Mouse (Mus musculus): ENCODE results near the gene Bmi1.

Gene Bmi1

GRCm38 (mm10) chr2:18725880-18726279 lies 49.1 kb downstream of the Bmi1 start:
- DNase-seq (ENCODE audit: low spot score), result no peak

- DNase-seq (ENCODE audit: low spot score), result no peak
These were observed 54.9 kb downstream of the Bmi1 start for GRCm38 (mm10) chr2:18731718-18732117.

DNA sequence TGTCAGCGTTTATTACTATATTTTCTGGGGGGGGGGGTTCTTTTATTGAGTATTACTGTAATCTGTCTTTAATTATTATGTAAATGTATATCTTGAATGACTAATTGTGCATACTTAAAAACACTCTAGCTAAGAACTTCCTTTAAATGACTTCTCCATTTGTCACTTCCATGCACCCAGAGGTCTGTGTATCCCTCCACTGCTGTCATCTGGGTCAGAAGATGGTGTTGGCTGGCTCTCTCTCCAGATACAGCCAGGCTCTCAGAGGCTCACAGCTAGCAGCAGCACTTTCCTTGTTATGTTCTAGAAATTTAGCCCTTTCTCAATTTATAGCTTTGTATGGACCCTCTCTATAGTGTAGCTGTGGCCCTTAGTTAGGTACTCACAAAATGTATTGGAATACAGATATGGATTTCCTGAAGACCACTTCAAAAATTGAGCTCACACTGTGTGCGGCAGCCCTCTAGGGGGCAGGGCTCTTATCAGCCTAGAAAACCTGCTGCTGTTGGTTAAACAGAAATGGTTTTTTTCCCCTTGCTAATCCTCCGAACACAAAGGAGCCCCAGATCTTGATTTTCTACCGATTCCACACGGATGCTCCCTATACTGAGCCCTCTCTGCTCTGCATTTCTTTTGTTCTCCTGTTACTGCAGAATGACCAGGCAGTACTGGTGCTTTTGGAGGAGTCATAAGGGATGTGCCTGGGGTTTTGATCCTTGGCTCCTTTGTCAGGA lies 57.7 kb downstream of the Bmi1 start:
- no peak for DNase-seq (ENCODE audit: low spot score)
